Mouse (Mus musculus): ENCODE measurements around the gene Nacc1.

GRCm38 (mm10) chr8:84697166-84698130 is 9.8 kb upstream of the Nacc1 start:
- TF ChIP-seq CTCF (IDR thresholded peaks at IDR 0.05; ENCODE audit: extremely low read depth, insufficient read length, insufficient replicate concordance, low read depth, low read length) (peak; percentile 9; the same call in 1 of the 2 replicates), POLR2A (IDR thresholded peaks at IDR 0.05; ENCODE audit: low read depth, low read length) (no peak)

Data from small intestine, adult 2 months (tissue).